Mouse (Mus musculus) hematopoietic stem cell, adult 5-6 weeks (primary cell): Measurements from ENCODE around the gene Rps27a. TPM values are rescaled to one million over a fixed set of nuclear protein-coding genes. Genes with fewer than 3 reads are reported as not detected.
"Not testable (repeated sequence)": the region's sequence is repeated elsewhere in the genome, so short reads cannot be mapped to it uniquely, and the experiment has no call there.

Experiments
- ATAC-seq, 2 experiments: fragments of 125-278 bp in 1 of 2; replicated peaks in 1 of 2; 2 replicates each; pipeline ENCODE4 v1.8.0; 2016 to 2017; ENCODE audit warnings: inconsistent platforms in 2 of 2, mild to moderate bottlenecking in 2 of 2, moderate number of reproducible peaks in 2 of 2, low read depth in 1 of 2, moderate TSS enrichment in 1 of 2; ENCODE audit not compliant: low FRiP score in 2 of 2, poor library complexity in 2 of 2, severe bottlenecking in 2 of 2, insufficient read depth in 1 of 2, low TSS enrichment in 1 of 2
- total RNA-seq: library from RNA; stranded (forward); fragments of 172-1452, 232-1000 nt; gene quantifications from 2 replicates; pipeline ENCODE4 v1.2.3, GENCODE M21; 2017

Gene Rps27a
- total RNA-seq: 774 and 1,451 TPM in 2 replicates

DNA sequence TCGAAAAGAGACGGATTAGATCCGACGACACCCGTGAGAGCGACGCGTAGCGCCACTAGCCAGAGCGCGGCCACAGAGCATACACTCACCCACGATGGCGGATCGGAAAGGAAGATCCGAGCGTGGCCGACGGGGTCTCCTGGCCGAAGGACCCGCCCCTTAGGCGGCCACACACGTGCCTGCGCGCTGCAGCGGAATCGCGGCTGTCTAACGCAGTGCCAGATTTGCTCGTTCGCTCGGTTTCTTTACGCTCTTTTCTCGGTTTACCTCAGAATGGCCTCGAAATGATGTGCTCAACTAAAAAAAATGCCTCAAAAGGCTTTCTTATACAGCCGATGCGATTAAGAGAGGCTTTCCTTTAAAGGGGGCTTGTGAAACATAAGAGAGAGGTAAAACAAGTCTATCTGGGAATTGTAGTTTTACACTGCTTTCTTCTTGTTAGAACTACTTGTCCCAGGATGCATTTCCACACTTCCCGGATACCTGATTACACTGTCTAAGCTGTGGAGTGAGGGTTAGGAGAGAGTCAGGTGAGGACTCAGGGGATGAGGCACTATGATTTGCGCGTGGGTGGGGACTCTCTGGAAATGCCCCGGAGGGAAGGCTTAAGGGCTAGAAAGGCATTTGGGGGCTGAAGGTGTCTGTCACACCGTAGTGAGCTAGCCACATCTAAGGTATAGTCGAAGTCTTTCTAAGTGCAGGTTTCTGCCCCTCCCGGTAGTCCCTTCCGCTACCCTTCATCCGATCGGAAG, at the start of gene Rps27a, which contains the start of gene Clhc1:
Gene Rps27a, minus strand, starts transcription at position 358 of the 752 bp plus-strand sequence.
Gene Clhc1, plus strand, starts transcription at position 199 of the 752 bp plus-strand sequence.
- ATAC-seq: peak; percentile 89 to 91

GRCm38 (mm10) chr11:29597159-29597558, 49.2 kb upstream of the Rps27a start:
- no peak for ATAC-seq

GRCm38 (mm10) chr11:29595217-29595616, 47.3 kb upstream of the Rps27a start:
- no peak for ATAC-seq

GRCm38 (mm10) chr11:29579610-29580009, 31.7 kb upstream of the Rps27a start:
- no peak for ATAC-seq

DNA sequence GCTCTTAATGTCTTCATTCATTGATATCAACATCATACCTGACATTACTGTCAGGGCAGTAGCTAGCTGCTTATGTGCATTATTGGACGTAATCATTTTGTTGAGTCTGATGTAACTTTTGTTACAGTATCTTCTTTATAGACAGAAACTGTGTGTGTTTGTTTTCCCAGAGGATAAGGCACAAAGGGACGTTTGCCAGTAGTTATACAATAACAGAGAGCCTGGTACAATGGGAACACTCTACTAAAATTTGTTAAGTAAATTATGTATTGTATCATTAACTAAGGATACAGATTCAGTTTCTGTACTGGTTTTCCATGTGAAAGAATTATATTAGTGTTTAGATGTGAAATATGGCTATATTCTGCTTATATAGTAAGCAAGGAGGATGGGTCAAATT, 24.7 kb upstream of the Rps27a start:
- ATAC-seq: no peak

GRCm38 (mm10) chr11:29571536-29571935, 23.6 kb upstream of the Rps27a start:
- ATAC-seq: no peak

DNA sequence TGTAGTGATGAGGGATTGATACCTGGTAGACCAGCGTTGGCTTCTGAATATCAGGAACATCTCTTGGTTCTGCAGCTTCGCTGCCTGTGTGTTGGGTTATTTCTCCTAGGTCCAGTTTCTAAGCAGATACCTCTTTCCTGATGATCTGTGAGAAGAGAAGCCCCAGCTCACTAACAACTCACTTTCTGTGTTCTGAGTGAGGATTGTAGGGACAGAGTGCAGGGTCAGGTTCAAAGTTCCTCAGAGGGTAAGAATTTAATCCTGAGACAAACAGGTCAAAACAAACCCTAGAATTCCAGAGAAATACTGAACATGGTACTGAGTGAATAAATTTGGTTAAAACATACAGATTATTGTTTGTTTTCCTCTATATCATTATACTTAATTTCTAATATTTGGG, 15.5 kb upstream of the Rps27a start:
- no peak for ATAC-seq

GRCm38 (mm10) chr11:29560990-29561389, 13.1 kb upstream of the Rps27a start:
- ATAC-seq: no peak

- no peak for ATAC-seq
These were observed 12.5 kb upstream of the Rps27a start for GRCm38 (mm10) chr11:29560452-29560851.

GRCm38 (mm10) chr11:29549425-29549778, 1.5 kb upstream of the Rps27a start:
- ATAC-seq: peak; percentile 55 to 61

DNA sequence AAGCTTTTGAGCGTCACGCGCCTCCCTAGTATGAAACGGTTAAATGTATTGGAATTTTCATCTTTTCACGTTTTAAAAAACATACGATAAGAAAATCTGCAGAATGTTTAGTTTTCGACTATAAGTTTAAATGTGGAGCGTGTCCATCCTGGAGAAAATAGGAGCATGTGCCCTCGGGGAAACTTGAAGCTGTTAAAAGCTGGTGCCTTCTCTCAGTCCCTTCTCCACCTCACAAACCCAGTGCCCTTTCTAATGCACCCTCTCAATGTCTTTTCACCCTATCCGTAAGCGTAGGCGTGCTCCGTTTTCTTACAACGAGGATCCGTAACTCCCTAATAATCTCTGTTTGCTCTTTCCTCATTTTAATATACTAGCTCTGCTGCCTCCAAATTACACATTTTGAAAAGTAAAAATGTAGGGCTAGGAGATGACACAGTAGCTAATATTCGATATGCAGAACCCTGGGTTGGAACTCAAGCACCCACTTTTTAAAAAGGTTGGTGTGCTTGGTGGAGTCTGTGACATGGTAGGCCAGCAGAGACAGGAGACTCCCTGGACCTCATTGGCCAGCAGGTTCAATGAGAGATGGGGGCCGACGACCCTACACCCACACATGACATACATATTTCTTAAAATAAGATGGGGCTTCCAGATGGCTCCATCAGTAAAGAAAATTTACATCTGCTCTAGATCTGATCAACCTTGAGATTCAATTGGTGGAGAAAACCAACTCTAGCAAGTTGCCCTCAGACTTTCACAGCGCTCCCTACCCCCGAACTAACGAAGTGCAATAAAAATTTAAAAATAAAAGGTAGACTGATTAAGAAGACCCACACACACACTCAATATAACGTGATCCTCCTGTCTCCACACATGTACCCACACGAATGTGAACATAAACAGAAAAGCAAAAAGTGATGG, 855 bp upstream of the Rps27a start:
- ATAC-seq: no peak

DNA sequence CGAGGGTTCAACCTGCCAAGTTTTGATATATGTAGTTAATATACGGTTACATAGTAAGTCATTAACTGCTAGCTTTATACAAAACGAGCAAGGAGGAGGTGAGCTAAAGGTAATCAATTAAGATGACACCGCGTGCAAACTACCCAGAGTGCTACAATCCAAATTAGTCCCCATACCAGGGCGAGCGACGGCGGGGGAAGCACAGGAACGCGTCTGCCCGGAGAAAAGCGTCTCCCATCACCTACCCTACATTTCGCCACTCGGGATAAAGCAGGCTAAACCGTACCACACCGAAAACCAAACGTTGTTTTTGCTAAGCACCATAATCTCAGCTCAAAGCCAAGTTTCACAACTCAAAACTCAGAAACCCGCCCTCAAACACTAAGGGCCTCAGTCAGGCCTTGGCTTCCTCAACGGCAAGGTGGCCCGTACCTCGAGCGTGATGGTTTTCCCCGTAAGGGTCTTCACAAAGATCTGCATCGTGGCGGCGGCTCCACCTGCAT, 609 bp downstream of the Rps27a start:
- ATAC-seq: peak in 1 of 2 experiments; percentile 6; a peak in 3 of 4 replicates

DNA sequence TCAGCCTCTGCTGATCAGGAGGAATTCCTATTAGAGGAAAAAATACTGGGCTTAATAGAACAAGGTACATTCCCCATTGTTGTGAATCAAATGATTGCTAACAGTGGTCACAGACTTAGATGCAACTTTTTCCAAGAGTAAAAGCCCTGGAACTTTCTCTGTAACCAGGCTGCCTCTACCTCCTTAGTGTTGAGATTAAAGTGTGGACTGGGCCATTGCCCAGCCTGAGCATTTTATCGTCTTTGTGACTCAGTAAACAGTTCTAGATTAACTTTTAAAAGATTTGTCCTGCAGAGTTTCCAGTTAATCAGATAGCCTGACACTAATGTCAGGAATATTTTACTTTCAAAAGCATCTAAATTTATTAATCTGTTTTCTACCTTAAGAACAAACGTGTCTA, 1.1 kb downstream of the Rps27a start:
- ATAC-seq: no peak

GRCm38 (mm10) chr11:29546297-29546696, 1.6 kb downstream of the Rps27a start:
- not testable (repeated sequence) for ATAC-seq

GRCm38 (mm10) chr11:29545150-29545752, 2.7 kb downstream of the Rps27a start:
- ATAC-seq: not testable (repeated sequence)

GRCm38 (mm10) chr11:29544225-29544945, 3.5 kb downstream of the Rps27a start:
- ATAC-seq: no peak

DNA sequence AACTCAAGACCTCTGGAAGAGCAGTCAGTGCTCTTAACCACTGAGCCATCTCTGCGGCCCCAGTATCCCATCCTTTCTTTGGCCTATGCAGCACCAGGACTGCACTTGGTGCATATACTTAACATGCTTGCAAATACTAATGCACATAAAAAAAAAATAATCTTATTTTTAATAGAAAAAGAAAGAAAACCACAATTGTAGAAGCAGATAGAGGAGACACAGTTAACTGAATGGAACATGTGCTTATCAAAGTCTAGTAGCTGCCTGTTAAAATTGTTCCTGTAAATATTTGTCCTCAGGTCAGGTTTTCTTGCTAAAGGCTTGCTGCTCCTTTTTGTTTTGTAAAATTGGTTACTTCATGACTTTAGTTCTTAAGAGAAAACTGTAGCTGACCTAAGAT, 9.7 kb downstream of the Rps27a start:
- ATAC-seq: no peak
